Mouse (Mus musculus) neutrophil, adult 59 days (primary cell): ENCODE results near the gene Ykt6. TPM values are rescaled to one million over a fixed set of nuclear protein-coding genes. Genes with fewer than 3 reads are reported as not detected.

Experiments
- total RNA-seq, 2 experiments: library from RNA; stranded (reverse); gene quantifications; 1 replicate in 1 of 2; 2 replicates in 1 of 2; pipeline ENCODE4 v1.2.4; 2023

Ykt6 gene
- total RNA-seq = 10 to 100 TPM; 65.1 to 74.8 TPM

DNA sequence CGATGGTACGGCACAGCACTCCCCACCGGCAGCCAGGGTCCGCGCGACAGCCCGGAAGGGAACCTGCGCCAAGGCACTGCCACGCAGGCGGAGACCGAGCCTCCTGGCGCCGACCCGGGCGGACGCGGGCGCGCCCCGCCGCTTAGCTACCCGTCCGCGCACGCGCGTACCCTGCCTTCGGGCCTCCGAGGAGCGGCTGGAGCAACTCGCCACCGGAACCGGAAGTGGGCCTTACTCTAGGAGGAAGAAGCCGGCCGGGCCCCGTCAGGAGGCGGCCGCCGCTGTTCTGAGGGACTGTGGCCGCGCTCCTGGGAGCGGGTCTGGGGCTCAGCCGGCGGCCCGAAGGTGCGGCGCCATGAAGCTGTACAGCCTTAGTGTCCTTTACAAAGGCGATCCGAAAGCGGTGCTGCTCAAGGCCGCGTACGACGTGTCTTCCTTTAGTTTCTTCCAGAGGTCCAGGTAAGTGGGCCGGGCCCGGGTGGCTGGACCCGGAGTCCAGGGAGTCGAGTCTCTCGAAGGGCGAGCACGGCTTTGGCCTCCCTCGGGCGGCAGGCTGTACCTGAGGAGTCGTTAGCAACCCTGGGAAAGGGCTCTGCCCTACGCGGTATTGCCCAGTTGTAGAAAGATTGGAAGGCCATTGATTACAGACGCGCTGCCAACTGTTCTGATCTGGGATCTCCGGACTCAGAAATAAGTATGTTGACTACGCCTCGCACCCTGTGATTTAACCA, at the start of gene Ykt6:
Ykt6 (plus strand) TSS at position 148 of the 731 bp plus-strand sequence.

DNA sequence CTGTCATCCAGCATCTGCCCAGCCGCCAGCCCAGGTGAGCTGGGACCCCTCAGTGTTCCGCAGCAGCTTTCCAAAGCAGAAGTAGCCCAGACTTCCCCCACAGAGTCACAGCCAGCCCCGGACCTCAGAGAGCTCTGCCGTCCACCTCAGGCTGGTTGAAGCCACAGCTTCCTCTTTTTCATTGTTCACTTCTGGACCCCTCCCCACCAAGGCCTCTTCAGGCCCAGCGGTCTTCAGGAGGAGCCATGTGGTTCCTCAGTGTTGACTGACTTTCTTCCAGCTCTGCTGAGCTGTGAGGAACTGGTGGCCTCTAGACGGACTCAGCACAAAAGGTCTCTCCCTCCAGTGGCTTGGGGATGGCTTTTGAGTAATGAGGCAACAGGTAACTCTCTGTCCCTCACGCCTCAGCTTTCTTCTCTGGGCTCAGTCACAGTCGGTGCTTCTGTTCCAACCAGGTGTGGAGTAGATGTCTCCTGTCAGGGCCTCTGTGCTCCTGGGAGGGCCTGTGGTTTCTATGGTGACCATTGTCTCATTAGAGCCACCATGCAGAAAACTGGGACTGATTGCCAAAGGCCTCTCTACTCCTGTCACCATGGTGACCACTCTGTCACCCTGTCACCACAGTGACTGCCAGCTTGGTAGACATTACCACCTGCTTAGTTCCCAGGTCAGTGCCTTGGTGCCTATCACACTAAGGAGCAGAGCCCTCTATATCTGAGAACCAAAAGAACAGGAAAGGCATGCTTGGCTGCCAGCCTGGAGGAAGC, 5.7 kb upstream of the Ykt6 start, which contains the start of gene Gck:
Gck (minus strand) TSS at position 496 of the 767 bp plus-strand sequence.

Other genes with a start within 250 kb of the Ykt6 start
- gene Mrps24, start 240.0 kb upstream of the Ykt6 start, total RNA-seq = 10 to 100 TPM; 31.1 to 41.0 TPM
- 10 to 100 TPM; 11.6 to 14.5 TPM for gene Urgcp, start 193.3 kb upstream of the Ykt6 start, total RNA-seq
- gene Dbnl, start 167.2 kb upstream of the Ykt6 start, total RNA-seq = 100 to 1,000 TPM; 181 to 182 TPM
- not detected for gene Pgam2, start 152.0 kb upstream of the Ykt6 start, total RNA-seq
- 10 to 100 TPM; 28.8 to 35.8 TPM for gene Polm, start 117.7 kb upstream of the Ykt6 start, total RNA-seq
- gene Aebp1, start 93.7 kb upstream of the Ykt6 start, total RNA-seq = not detected
- 10 to 100 TPM; 26.3 to 36.8 TPM for gene Pold2, start 77.4 kb upstream of the Ykt6 start, total RNA-seq
- not detected for gene Myl7, start 56.9 kb upstream of the Ykt6 start, total RNA-seq
- not detected for gene Gck, start 5.6 kb upstream of the Ykt6 start, total RNA-seq
- under 1 TPM; 0.69 to 0.97 TPM for gene Camk2b, start 110.7 kb downstream of the Ykt6 start, total RNA-seq
- gene A730071L15Rik, start 244.3 kb downstream of the Ykt6 start, total RNA-seq = under 1 TPM in 1 of 2 experiments, not detected in 1; 0.22 TPM
- gene Nudcd3, start 244.7 kb downstream of the Ykt6 start, total RNA-seq = 10 to 100 TPM; 26.5 to 30.7 TPM